Mouse (Mus musculus) neural tube, embryonic 11.5 days (tissue): ENCODE data around the gene Atp2a1. TPM values are rescaled to one million over a fixed set of nuclear protein-coding genes. Genes with fewer than 3 reads are reported as not detected.
"Not testable (repeated sequence)": the region's sequence is repeated elsewhere in the genome, so short reads cannot be mapped to it uniquely, and the experiment has no call there.

Experiments
- ATAC-seq: fragments of 200-750 bp; cut with Nextera tagmentation; 2 replicates; pipeline ENCODE4 v1.8.0; 2017; ENCODE audit warnings: moderate number of reproducible peaks, mild to moderate bottlenecking, moderate TSS enrichment, moderate library complexity; ENCODE audit not compliant: insufficient read depth, low FRiP score, low TSS enrichment
- DNase-seq: peaks from one replicate; pipeline ENCODE4 v3.0.0-alpha.2; 2015; ENCODE audit warnings: low spot score
- H3K27ac ChIP-seq: fragments of 300-500 bp; sonication (generic); 2 replicates; pipeline ENCODE4 v1.5.1; 2014; ENCODE audit warnings: low read depth, mild to moderate bottlenecking, low read length
- H3K27me3 ChIP-seq: fragments of 300-500 bp; sonication (generic); 2 replicates; pipeline ENCODE4 v1.6.1; 2014; ENCODE audit warnings: mild to moderate bottlenecking, low read length, mixed read lengths; ENCODE audit not compliant: control insufficient read depth, insufficient read depth
- H3K36me3 ChIP-seq: fragments of 300-500 bp; sonication (generic); 2 replicates; pipeline ENCODE4 v1.6.1; 2014; ENCODE audit warnings: mild to moderate bottlenecking, low read length, moderate library complexity, mixed read lengths; ENCODE audit not compliant: control insufficient read depth, insufficient read depth
- H3K4me1 ChIP-seq: fragments of 300-500 bp; sonication (generic); 2 replicates; pipeline ENCODE4 v1.6.1; 2014; ENCODE audit warnings: low read length, mixed read lengths; ENCODE audit not compliant: control insufficient read depth, insufficient read depth
- H3K4me2 ChIP-seq: fragments of 300-500 bp; sonication (generic); 2 replicates; pipeline ENCODE4 v1.6.1; 2014; ENCODE audit warnings: low read depth, mild to moderate bottlenecking, moderate library complexity
- H3K4me3 ChIP-seq: fragments of 300-500 bp; sonication (generic); 2 replicates; pipeline ENCODE4 v1.5.1; 2014; ENCODE audit warnings: low read depth, low read length
- H3K9ac ChIP-seq: fragments of 300-500 bp; sonication (generic); 2 replicates; pipeline ENCODE4 v1.6.1; 2014; ENCODE audit warnings: mild to moderate bottlenecking, low read length
- H3K9me3 ChIP-seq: fragments of 300-500 bp; sonication (generic); 2 replicates; pipeline ENCODE4 v1.6.1; 2016; ENCODE audit warnings: low read length; ENCODE audit not compliant: control insufficient read depth
- WGBS: fragments of 180-500 bp; shearing (Covaris S2); extraction: QIAGEN DNeasy Blood & Tissue Kit; methylation state at CpG from one replicate; pipeline ENCODE4 v1.1.7; 2014; 5-methylcytosine and 5-hydroxymethylcytosine counted together
- polyA plus RNA-seq: library from polyadenylated mRNA; unstranded; fragments of >200 nt; fragmentation: Nextera tagmentation; extraction: Ambion mirVana; gene quantifications from 2 replicates; pipeline ENCODE4 v1.2.1, GENCODE M21; 2014

Gene Atp2a1
- polyA plus RNA-seq, 1 experiment from 2014 or later: 19.0 TPM

- Histone ChIP-seq H3K4me2 (no peak overlapping the region), H3K9ac (no peak overlapping the region), H3K36me3 (peaks cover 45% of the 10 kb centered on the region), H3K27ac (no peak overlapping the region), H3K9me3 (no peaks in the 10 kb centered on the region), H3K27me3 (no peaks in the 10 kb centered on the region), H3K4me1 (peaks cover 6% of the 10 kb centered on the region), H3K4me3 (no peak overlapping the region)
- 93% methylated on average over 7 of the region's 7 CpGs for WGBS
- ATAC-seq (no peak), DNase-seq (no peak)
These were observed 36.5 kb upstream of the Atp2a1 start for GRCm38 (mm10) chr7:126499416-126499815.

- DNase-seq (no peak), ATAC-seq (no peak)
- no peaks in the 10 kb centered on the region for H3K9me3 ChIP-seq
- no peak overlapping the region for H3K4me3 ChIP-seq
- H3K4me1 ChIP-seq: peaks cover 6% of the 10 kb centered on the region
- peaks cover 58% of the 10 kb centered on the region for H3K36me3 ChIP-seq
- H3K4me2 ChIP-seq: no peak overlapping the region
- 91% methylated on average over 12 of the region's 12 CpGs for WGBS
- no peak overlapping the region for H3K9ac ChIP-seq
- H3K27ac ChIP-seq: no peak overlapping the region
- no peaks in the 10 kb centered on the region for H3K27me3 ChIP-seq
These were observed 35.1 kb upstream of the Atp2a1 start for GRCm38 (mm10) chr7:126497966-126498365.

GRCm38 (mm10) chr7:126496475-126496874 lies 33.6 kb upstream of the Atp2a1 start:
- Histone ChIP-seq H3K36me3 (peaks cover 64% of the 10 kb centered on the region), H3K4me2 (no peak overlapping the region), H3K4me3 (no peak overlapping the region), H3K4me1 (peaks cover 6% of the 10 kb centered on the region), H3K9ac (no peak overlapping the region), H3K27me3 (no peaks in the 10 kb centered on the region), H3K9me3 (no peaks in the 10 kb centered on the region), H3K27ac (no peak overlapping the region)
- ATAC-seq: no peak
- no peak for DNase-seq
- WGBS: 84% methylated on average over 5 of the region's 5 CpGs

- H3K27me3 ChIP-seq: no peaks in the 10 kb centered on the region
- H3K9ac ChIP-seq: no peak overlapping the region
- no peaks in the 10 kb centered on the region for H3K4me1 ChIP-seq
- no peak overlapping the region for H3K4me2 ChIP-seq
- ATAC-seq: no peak
- 89% methylated on average over 6 of the region's 6 CpGs for WGBS
- DNase-seq: no peak
- peaks cover 57% of the 10 kb centered on the region for H3K36me3 ChIP-seq
- no peaks in the 10 kb centered on the region for H3K9me3 ChIP-seq
- H3K4me3 ChIP-seq: no peak overlapping the region
- H3K27ac ChIP-seq: no peak overlapping the region
These were observed 31.2 kb upstream of the Atp2a1 start for GRCm38 (mm10) chr7:126494120-126494519.

- Histone ChIP-seq H3K9ac (no peak overlapping the region), H3K27me3 (no peaks in the 10 kb centered on the region), H3K4me2 (no peak overlapping the region), H3K4me1 (peaks cover 6% of the 10 kb centered on the region; the same call in 1 of the 2 replicates), H3K36me3 (peaks cover 41% of the 10 kb centered on the region), H3K4me3 (no peak overlapping the region), H3K9me3 (no peaks in the 10 kb centered on the region), H3K27ac (peak overlapping the region; percentile 27; the same call in 1 of the 2 replicates)
- WGBS: 44% methylated on average over 11 of the region's 11 CpGs
- no peak for ATAC-seq
- DNase-seq: no peak
These were observed 29.1 kb upstream of the Atp2a1 start for GRCm38 (mm10) chr7:126491973-126492372.

- ATAC-seq: no peak
- DNase-seq: no peak
- 85% methylated on average over 1 of the region's 1 CpGs for WGBS
- Histone ChIP-seq H3K27ac (no peak overlapping the region), H3K4me3 (no peak overlapping the region), H3K4me1 (peaks cover 8% of the 10 kb centered on the region; the same call in 1 of the 2 replicates), H3K9me3 (no peaks in the 10 kb centered on the region), H3K4me2 (no peak overlapping the region), H3K36me3 (peaks cover 34% of the 10 kb centered on the region), H3K27me3 (no peaks in the 10 kb centered on the region), H3K9ac (no peak overlapping the region)
These were observed 28.1 kb upstream of the Atp2a1 start for GRCm38 (mm10) chr7:126491005-126491404.

- 23% methylated on average over 20 of the region's 25 CpGs for WGBS
- H3K36me3 ChIP-seq, H3K9me3 ChIP-seq, DNase-seq, H3K27me3 ChIP-seq, H3K27ac ChIP-seq, H3K4me1 ChIP-seq: not testable (repeated sequence)
- Histone ChIP-seq H3K4me3 (peak overlapping the region; percentile 62), H3K9ac (peak overlapping the region; percentile 53), H3K4me2 (peak overlapping the region; percentile 94)
- ATAC-seq: peak; percentile 16; the same call in 1 of the 2 replicates
These were observed 24.9 kb upstream of the Atp2a1 start for GRCm38 (mm10) chr7:126487617-126488385.

GRCm38 (mm10) chr7:126487052-126487483 lies 24.2 kb upstream of the Atp2a1 start, which contains the start of gene Tufm:
TSS of gene Tufm (plus strand) at chr7:126487361.
- no peaks in the 10 kb centered on the region for H3K27me3 ChIP-seq
- H3K27ac ChIP-seq: peak within 1 kb of the TSS; percentile 56; the same call in 1 of the 2 replicates
- peak within 1 kb of the TSS; percentile 94 for H3K4me2 ChIP-seq
- H3K4me1 ChIP-seq: peaks cover 8% of the 10 kb centered on the region; the same call in 1 of the 2 replicates
- under 1% methylated on average over 32 of the region's 32 CpGs for WGBS
- peaks cover 2% of the 10 kb centered on the region for H3K36me3 ChIP-seq
- H3K9me3 ChIP-seq: no peaks in the 10 kb centered on the region
- H3K4me3 ChIP-seq: peak within 1 kb of the TSS; percentile 62
- peak; percentile 94 for DNase-seq
- peak within 1 kb of the TSS; percentile 53 for H3K9ac ChIP-seq
- ATAC-seq: peak; percentile 88
